Mouse (Mus musculus): ENCODE measurements around the gene Igsf3. TPM values are rescaled to one million over a fixed set of nuclear protein-coding genes. Genes with fewer than 3 reads are reported as not detected.

Gene Igsf3
- polyA plus RNA-seq, 2 experiments, result 1.3 to 3.2 TPM

- Histone ChIP-seq H3K9ac (replicated peaks) (no peak overlapping the region), H3K36me3 (replicated peaks; ENCODE audit: control insufficient read depth, insufficient read depth, low read depth) (no peaks in the 10 kb centered on the region), H3K27me3 (ENCODE audit: control insufficient read depth, insufficient read depth, low read length) (no peaks in the 10 kb centered on the region), H3K4me2 (ENCODE audit: low read depth) (no peak overlapping the region), H3K4me3 (ENCODE audit: insufficient read depth in 1 of 2, low read depth in 2 of 2, low read length in 2 of 2) (no peak overlapping the region), H3K27ac (no peak overlapping the region), H3K4me1 (replicated peaks; ENCODE audit: control insufficient read depth in 2 of 2, insufficient read depth in 2 of 2, low read length in 1 of 2) (peaks cover 9 to 19% of the 10 kb centered on the region in 2 experiments), H3K9me3 (ENCODE audit: control insufficient read depth, low read length) (no peaks in the 10 kb centered on the region)
- DNase-seq (ENCODE audit: low read depth in 3 of 3, low spot score in 3 of 3), result no peak
- 43% methylated on average over 6 of the region's 6 CpGs for WGBS (ENCODE audit: insufficient replicate concordance)
- TF ChIP-seq CTCF (IDR thresholded peaks at IDR 0.05; ENCODE audit: low read depth) (no peak), EP300 (IDR thresholded peaks at IDR 0.05; ENCODE audit: low read depth) (no peak)
- no peak for ATAC-seq (ENCODE audit: insufficient read depth)
Measured at GRCm38 (mm10) chr3:101345299-101345698, 31.6 kb upstream of the Igsf3 start.

- Histone ChIP-seq H3K9ac (replicated peaks) (no peak overlapping the region), H3K36me3 (replicated peaks; ENCODE audit: control insufficient read depth, insufficient read depth, low read depth) (no peaks in the 10 kb centered on the region), H3K4me2 (ENCODE audit: low read depth) (no peak overlapping the region), H3K27me3 (ENCODE audit: control insufficient read depth, insufficient read depth, low read length) (no peaks in the 10 kb centered on the region), H3K9me3 (ENCODE audit: control insufficient read depth, low read length) (no peaks in the 10 kb centered on the region), H3K27ac (no peak overlapping the region), H3K4me3 (ENCODE audit: insufficient read depth in 1 of 2, low read depth in 2 of 2, low read length in 2 of 2) (no peak overlapping the region), H3K4me1 (replicated peaks; ENCODE audit: control insufficient read depth in 2 of 2, insufficient read depth in 2 of 2, low read length in 1 of 2) (peaks cover 9 to 25% of the 10 kb centered on the region in 2 experiments)
- ATAC-seq (ENCODE audit: insufficient read depth) (no peak), DNase-seq (ENCODE audit: low read depth in 3 of 3, low spot score in 3 of 3) (no peak)
- TF ChIP-seq EP300 (IDR thresholded peaks at IDR 0.05; ENCODE audit: low read depth) (no peak), CTCF (IDR thresholded peaks at IDR 0.05; ENCODE audit: low read depth) (no peak)
- WGBS (ENCODE audit: insufficient replicate concordance), result 91% methylated on average over 1 of the region's 1 CpGs
Measured at GRCm38 (mm10) chr3:101346806-101347205, 30.1 kb upstream of the Igsf3 start.

GRCm38 (mm10) chr3:101348501-101349161 lies 28.3 kb upstream of the Igsf3 start:
- H3K4me2 ChIP-seq (ENCODE audit: low read depth), result no peak overlapping the region
- peaks cover 4% of the 10 kb centered on the region; the same call in 1 of the 2 replicates for H3K9me3 ChIP-seq (ENCODE audit: control insufficient read depth, low read length)
- 25% methylated on average over 9 of the region's 9 CpGs for WGBS (ENCODE audit: insufficient replicate concordance)
- ATAC-seq (ENCODE audit: insufficient read depth) (no peak), DNase-seq (ENCODE audit: low read depth in 3 of 3, low spot score in 3 of 3) (no peak)
- no peak overlapping the region for H3K4me3 ChIP-seq (ENCODE audit: insufficient read depth in 1 of 2, low read depth in 2 of 2, low read length in 2 of 2)
- H3K27me3 ChIP-seq (ENCODE audit: control insufficient read depth, insufficient read depth, low read length), result no peaks in the 10 kb centered on the region
- no peak for TF ChIP-seq CTCF (IDR thresholded peaks at IDR 0.05; ENCODE audit: low read depth)
- TF ChIP-seq EP300 (IDR thresholded peaks at IDR 0.05; ENCODE audit: low read depth), result no peak
- H3K9ac ChIP-seq (replicated peaks), result no peak overlapping the region
- H3K4me1 ChIP-seq (replicated peaks; ENCODE audit: control insufficient read depth in 2 of 2, insufficient read depth in 2 of 2, low read length in 1 of 2), result peaks cover 9 to 27% of the 10 kb centered on the region in 2 experiments
- no peak overlapping the region for H3K27ac ChIP-seq
- no peaks in the 10 kb centered on the region for H3K36me3 ChIP-seq (replicated peaks; ENCODE audit: control insufficient read depth, insufficient read depth, low read depth)

DNA sequence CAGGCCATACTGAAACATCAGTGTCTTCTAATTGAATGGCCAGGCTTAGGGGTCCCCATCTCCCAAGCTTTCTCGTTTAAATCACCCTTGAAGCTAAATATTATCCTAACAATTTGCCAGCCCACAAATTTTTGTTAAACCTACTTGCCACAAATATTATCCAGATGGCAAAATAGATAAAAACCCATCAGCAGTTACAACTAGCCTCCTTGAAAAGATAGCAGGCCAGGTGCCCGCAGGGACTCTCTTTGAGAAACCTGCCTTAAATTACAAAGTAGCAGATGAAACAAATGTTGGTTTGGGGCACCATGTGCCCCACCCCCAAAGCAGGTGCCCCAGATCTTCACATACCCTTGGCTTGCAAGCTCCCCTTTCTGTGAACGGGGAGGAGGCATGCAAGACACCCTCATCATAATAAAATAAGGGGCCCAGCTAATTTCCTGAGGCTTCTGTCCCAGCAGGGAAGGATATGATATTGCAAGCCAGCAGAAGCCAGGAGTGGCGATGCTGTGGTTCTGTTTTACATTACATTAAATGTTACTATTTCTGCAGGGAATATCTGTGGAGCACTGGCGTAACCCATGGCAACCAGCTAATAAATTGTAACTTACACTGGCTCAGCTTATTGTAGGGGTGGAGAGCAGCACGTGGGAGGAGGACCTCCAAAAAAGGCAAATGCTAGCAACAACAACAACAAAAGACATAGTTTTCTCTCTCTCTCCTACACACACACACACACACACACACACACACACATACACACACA lies 27.2 kb upstream of the Igsf3 start:
- no peaks in the 10 kb centered on the region for H3K27me3 ChIP-seq (ENCODE audit: control insufficient read depth, insufficient read depth, low read length)
- no peaks in the 10 kb centered on the region for H3K36me3 ChIP-seq (replicated peaks; ENCODE audit: control insufficient read depth, insufficient read depth, low read depth)
- no peak for DNase-seq (ENCODE audit: low read depth in 3 of 3, low spot score in 3 of 3)
- H3K9ac ChIP-seq (replicated peaks), result no peak overlapping the region
- H3K9me3 ChIP-seq (ENCODE audit: control insufficient read depth, low read length), result peaks cover 4% of the 10 kb centered on the region; the same call in 1 of the 2 replicates
- H3K4me3 ChIP-seq (ENCODE audit: insufficient read depth in 1 of 2, low read depth in 2 of 2, low read length in 2 of 2), result no peak overlapping the region
- ATAC-seq (ENCODE audit: insufficient read depth), result no peak
- peak overlapping the region; percentile 17; the same call in 1 of the 2 replicates for H3K27ac ChIP-seq
- peaks cover 19 to 38% of the 10 kb centered on the region in 2 experiments for H3K4me1 ChIP-seq (replicated peaks; ENCODE audit: control insufficient read depth in 2 of 2, insufficient read depth in 2 of 2, low read length in 1 of 2)
- TF ChIP-seq EP300 (IDR thresholded peaks at IDR 0.05; ENCODE audit: low read depth) (peak; percentile 62; the same call in 1 of the 2 replicates), CTCF (IDR thresholded peaks at IDR 0.05; ENCODE audit: low read depth) (no peak)
- peak overlapping the region; percentile 33 for H3K4me2 ChIP-seq (ENCODE audit: low read depth)
- 31% methylated on average over 6 of the region's 6 CpGs for WGBS (ENCODE audit: insufficient replicate concordance)

GRCm38 (mm10) chr3:101350406-101350805 lies 26.5 kb upstream of the Igsf3 start:
- Histone ChIP-seq H3K27me3 (ENCODE audit: control insufficient read depth, insufficient read depth, low read length) (no peaks in the 10 kb centered on the region), H3K27ac (no peak overlapping the region), H3K4me2 (ENCODE audit: low read depth) (no peak overlapping the region), H3K9me3 (ENCODE audit: control insufficient read depth, low read length) (peaks cover 4% of the 10 kb centered on the region; the same call in 1 of the 2 replicates), H3K36me3 (replicated peaks; ENCODE audit: control insufficient read depth, insufficient read depth, low read depth) (no peaks in the 10 kb centered on the region), H3K4me3 (ENCODE audit: insufficient read depth in 1 of 2, low read depth in 2 of 2, low read length in 2 of 2) (no peak overlapping the region), H3K9ac (replicated peaks) (no peak overlapping the region), H3K4me1 (replicated peaks; ENCODE audit: control insufficient read depth in 2 of 2, insufficient read depth in 2 of 2, low read length in 1 of 2) (peaks cover 26 to 44% of the 10 kb centered on the region in 2 experiments)
- TF ChIP-seq CTCF (IDR thresholded peaks at IDR 0.05; ENCODE audit: low read depth), result no peak
- no peak for TF ChIP-seq EP300 (IDR thresholded peaks at IDR 0.05; ENCODE audit: low read depth)
- WGBS (ENCODE audit: insufficient replicate concordance), result 73% methylated on average over 4 of the region's 4 CpGs
- ATAC-seq (ENCODE audit: insufficient read depth) (no peak), DNase-seq (ENCODE audit: low read depth in 3 of 3, low spot score in 3 of 3) (no peak)

All from liver, embryonic 14.5 days (tissue).